Mouse (Mus musculus): Measurements from ENCODE around the gene Capn10. TPM values are rescaled to one million over a fixed set of nuclear protein-coding genes. Genes with fewer than 3 reads are reported as not detected.
"Not testable (repeated sequence)": the region's sequence is repeated elsewhere in the genome, so short reads cannot be mapped to it uniquely, and the experiment has no call there.

Capn10 gene
- total and polyA plus RNA-seq, 3 experiments: 11.9 to 16.1 (median 15.9) TPM

GRCm38 (mm10) chr1:92958999-92959398 is 24.8 kb downstream of the Capn10 start:
- H3K9ac ChIP-seq (ENCODE audit: insufficient read depth, low read depth): no peak overlapping the region
- H3K4me1 ChIP-seq (ENCODE audit: control insufficient read depth in 1 of 2, insufficient read depth in 2 of 2): peaks cover 5 to 16% of the 10 kb centered on the region in 2 experiments
- in situ Hi-C loops (cut with MboI; ENCODE audit: low pct_ligation_motif_present, low pct_unique_long_range_greater_than_20kb, low sequenced_read_pairs): loop anchor here (5.0 kb wide), 1 partner anchor 53 kb away; no protein-coding TSS in a partner anchor
- TF ChIP-seq ZC3H11A (IDR thresholded peaks at IDR 0.05; ENCODE audit: low read depth, low read length): no peak
- dilution Hi-C loops (cut with MboI; ENCODE audit: extremely low pct_ligation_motif_present, extremely low pct_unique_long_range_greater_than_20kb, low sequenced_read_pairs): no loop called here
- H3K27ac ChIP-seq (ENCODE audit: insufficient read depth, low read depth): no peak overlapping the region
- H3K4me3 ChIP-seq (replicated peaks in 1 of 3; ENCODE audit: low read depth in 2 of 3, low read length in 2 of 3, poor library complexity in 1 of 3): no peak overlapping the region
- H3K79me2 ChIP-seq (replicated peaks; ENCODE audit: control insufficient read depth, extremely low read depth, insufficient read depth, poor library complexity, severe bottlenecking): no peaks in the 10 kb centered on the region
- H3K36me3 ChIP-seq (replicated peaks in 1 of 2; ENCODE audit: control insufficient read depth in 1 of 2, insufficient read depth in 1 of 2, low read length in 1 of 2): no peaks in the 10 kb centered on the region
- DNase-seq (ENCODE audit: extremely low read depth): no peak
- H3K9me3 ChIP-seq (replicated peaks; ENCODE audit: low read length): no peaks in the 10 kb centered on the region
- H3K4me2 ChIP-seq (ENCODE audit: insufficient read depth, low read depth, poor library complexity, severe bottlenecking): no peak overlapping the region
- no peaks in the 10 kb centered on the region for H3K27me3 ChIP-seq (replicated peaks)

DNA sequence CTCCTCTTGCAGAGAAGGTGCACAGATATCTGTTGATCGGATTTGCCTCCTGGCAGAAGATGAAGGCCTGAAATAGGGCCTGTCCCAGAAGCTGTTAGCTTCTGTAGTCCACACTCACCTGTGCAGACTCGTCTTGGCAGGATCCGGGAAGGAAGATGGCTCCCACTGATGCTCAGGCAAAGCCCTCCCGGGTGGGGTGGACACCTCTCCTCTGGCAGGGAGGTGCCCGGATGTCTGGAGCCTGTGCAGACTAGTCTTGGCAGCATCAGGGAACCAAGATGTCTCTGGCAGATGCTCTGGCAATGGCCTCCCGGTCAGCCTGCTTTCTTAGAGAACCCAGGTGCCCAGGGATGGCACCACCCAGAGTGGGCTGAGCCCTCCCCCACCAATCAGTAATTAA is 36.6 kb downstream of the Capn10 start:
- H3K27ac ChIP-seq (ENCODE audit: insufficient read depth, low read depth); dilution Hi-C loops (cut with MboI; ENCODE audit: extremely low pct_ligation_motif_present, extremely low pct_unique_long_range_greater_than_20kb, low sequenced_read_pairs); H3K27me3 ChIP-seq (replicated peaks); H3K79me2 ChIP-seq (replicated peaks; ENCODE audit: control insufficient read depth, extremely low read depth, insufficient read depth, poor library complexity, severe bottlenecking); H3K36me3 ChIP-seq (replicated peaks in 1 of 2; ENCODE audit: control insufficient read depth in 1 of 2, insufficient read depth in 1 of 2, low read length in 1 of 2); H3K4me2 ChIP-seq (ENCODE audit: insufficient read depth, low read depth, poor library complexity, severe bottlenecking); H3K9ac ChIP-seq (ENCODE audit: insufficient read depth, low read depth); in situ Hi-C loops (cut with MboI; ENCODE audit: low pct_ligation_motif_present, low pct_unique_long_range_greater_than_20kb, low sequenced_read_pairs); DNase-seq (ENCODE audit: extremely low read depth); H3K4me3 ChIP-seq (replicated peaks in 1 of 3; ENCODE audit: low read depth in 2 of 3, low read length in 2 of 3, poor library complexity in 1 of 3); H3K9me3 ChIP-seq (replicated peaks; ENCODE audit: low read length): not testable (repeated sequence)
- peaks cover 14 to 38% of the 10 kb centered on the region in 2 experiments for H3K4me1 ChIP-seq (ENCODE audit: control insufficient read depth in 1 of 2, insufficient read depth in 2 of 2)

DNA sequence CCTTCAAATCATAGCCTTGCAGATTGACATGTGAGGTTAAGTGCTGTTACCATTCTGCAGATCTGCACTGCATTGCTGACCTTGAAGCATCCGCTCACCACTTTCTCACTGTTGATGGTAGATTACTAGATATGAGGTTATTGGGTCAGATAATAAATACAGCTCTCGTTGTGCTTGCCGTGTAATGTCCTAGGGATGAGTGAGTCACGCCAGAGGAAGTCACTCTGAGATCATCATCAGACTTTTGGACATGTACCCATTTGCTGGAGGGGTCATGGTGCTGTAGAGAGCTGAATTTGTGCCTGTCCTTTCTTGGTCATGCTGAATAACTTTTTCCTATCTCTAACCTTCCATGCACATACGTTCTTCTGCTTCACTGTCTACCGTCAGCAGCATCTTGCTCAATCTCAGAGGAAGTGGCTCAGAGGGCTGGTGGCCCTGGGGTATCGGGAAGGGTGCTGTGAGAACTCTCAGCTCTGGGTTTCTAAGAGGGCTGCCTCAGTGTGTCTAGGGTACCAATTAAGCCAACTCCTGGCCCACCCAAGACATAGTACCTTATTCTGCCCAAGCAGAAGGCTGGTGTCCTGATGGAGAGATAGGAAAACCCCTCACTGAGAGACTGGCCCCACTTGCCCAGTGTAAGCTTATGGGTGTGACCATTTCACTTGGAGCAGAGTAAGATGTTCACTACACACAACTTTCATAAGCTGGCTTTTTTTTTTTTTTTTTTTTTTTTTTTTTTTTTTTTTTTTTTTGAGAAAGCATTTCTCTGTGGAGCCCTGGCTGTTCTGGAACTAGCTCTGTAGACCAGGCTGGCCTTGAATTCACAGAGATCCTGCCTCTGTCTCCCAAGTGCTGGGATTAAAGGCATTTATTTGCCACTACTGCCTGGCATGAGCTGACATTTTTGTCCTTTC is 38.0 kb downstream of the Capn10 start:
- H3K4me1 ChIP-seq (ENCODE audit: control insufficient read depth in 1 of 2, insufficient read depth in 2 of 2): peaks cover 26 to 52% of the 10 kb centered on the region in 2 experiments

DNA sequence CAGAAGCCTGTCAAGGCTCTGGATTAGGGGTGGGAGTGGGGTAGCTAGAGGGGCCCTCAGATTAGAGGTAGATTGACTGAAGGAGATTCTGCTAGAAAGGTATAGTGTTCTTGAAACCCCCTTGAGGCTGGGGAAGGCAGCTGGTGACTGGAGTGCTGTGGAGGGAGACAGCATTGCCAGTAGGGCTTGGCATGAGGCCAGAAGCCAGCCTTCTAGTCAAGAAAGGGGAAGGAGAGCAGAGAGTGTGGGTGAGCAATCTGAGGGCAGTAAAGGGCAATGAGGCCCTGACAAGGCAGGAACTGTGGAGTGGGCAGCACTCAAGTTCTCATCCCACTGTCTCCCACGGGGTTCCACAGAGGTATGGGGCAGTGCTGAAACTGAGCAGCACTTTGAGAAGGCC is 38.7 kb downstream of the Capn10 start:
- Histone ChIP-seq H3K79me2 (replicated peaks; ENCODE audit: control insufficient read depth, extremely low read depth, insufficient read depth, poor library complexity, severe bottlenecking) (no peaks in the 10 kb centered on the region), H3K4me2 (ENCODE audit: insufficient read depth, low read depth, poor library complexity, severe bottlenecking) (no peak overlapping the region), H3K4me3 (replicated peaks in 1 of 3; ENCODE audit: low read depth in 2 of 3, low read length in 2 of 3, poor library complexity in 1 of 3) (no peak overlapping the region), H3K9ac (ENCODE audit: insufficient read depth, low read depth) (no peak overlapping the region), H3K27me3 (replicated peaks) (no peaks in the 10 kb centered on the region), H3K4me1 (ENCODE audit: control insufficient read depth in 1 of 2, insufficient read depth in 2 of 2) (peaks cover 32 to 59% of the 10 kb centered on the region in 2 experiments), H3K36me3 (replicated peaks in 1 of 2; ENCODE audit: control insufficient read depth in 1 of 2, insufficient read depth in 1 of 2, low read length in 1 of 2) (no peaks in the 10 kb centered on the region), H3K27ac (ENCODE audit: insufficient read depth, low read depth) (no peak overlapping the region), H3K9me3 (replicated peaks; ENCODE audit: low read length) (no peaks in the 10 kb centered on the region)
- dilution Hi-C loops (cut with MboI; ENCODE audit: extremely low pct_ligation_motif_present, extremely low pct_unique_long_range_greater_than_20kb, low sequenced_read_pairs): no loop called here
- in situ Hi-C loops (cut with MboI; ENCODE audit: low pct_ligation_motif_present, low pct_unique_long_range_greater_than_20kb, low sequenced_read_pairs): no loop called here
- no peak for TF ChIP-seq ETS1 (conservative IDR thresholded peaks at IDR 0.05; ENCODE audit: low read depth, low read length)
- TF ChIP-seq E2F4 (IDR thresholded peaks at IDR 0.05; ENCODE audit: insufficient replicate concordance, low read depth, low read length): no peak
- TF ChIP-seq KAT2A (IDR thresholded peaks at IDR 0.05; ENCODE audit: insufficient replicate concordance, low read length): no peak
- no peak for TF ChIP-seq POLR2AphosphoS2 (IDR thresholded peaks at IDR 0.05; ENCODE audit: low read depth, low read length)
- no peak for TF ChIP-seq MEF2A (IDR thresholded peaks at IDR 0.05; ENCODE audit: borderline replicate concordance, low read depth, low read length)
- TF ChIP-seq BHLHE40 (IDR thresholded peaks at IDR 0.05; ENCODE audit: low read depth, low read length): no peak
- TF ChIP-seq USF1 (IDR thresholded peaks at IDR 0.05; ENCODE audit: low read depth, low read length): no peak
- no peak for TF ChIP-seq ELF1 (IDR thresholded peaks at IDR 0.05; ENCODE audit: low read depth, low read length)
- no peak for TF ChIP-seq MYC (IDR thresholded peaks at IDR 0.05; ENCODE audit: low read depth, low read length)
- no peak for TF ChIP-seq GABPA (IDR thresholded peaks at IDR 0.05; ENCODE audit: insufficient replicate concordance, low read depth, low read length)
- no peak for TF ChIP-seq ZC3H11A (IDR thresholded peaks at IDR 0.05; ENCODE audit: low read depth, low read length)
- DNase-seq (ENCODE audit: extremely low read depth): no peak

More for the DNA sequence above, 38.0 kb downstream of the Capn10 start:
- Histone ChIP-seq H3K27ac (ENCODE audit: insufficient read depth, low read depth) (no peak overlapping the region), H3K79me2 (replicated peaks; ENCODE audit: control insufficient read depth, extremely low read depth, insufficient read depth, poor library complexity, severe bottlenecking) (no peaks in the 10 kb centered on the region), H3K4me3 (replicated peaks in 1 of 3; ENCODE audit: low read depth in 2 of 3, low read length in 2 of 3, poor library complexity in 1 of 3) (no peak overlapping the region), H3K9me3 (replicated peaks; ENCODE audit: low read length) (no peaks in the 10 kb centered on the region), H3K9ac (ENCODE audit: insufficient read depth, low read depth) (no peak overlapping the region), H3K4me2 (ENCODE audit: insufficient read depth, low read depth, poor library complexity, severe bottlenecking) (no peak overlapping the region), H3K27me3 (replicated peaks) (no peaks in the 10 kb centered on the region), H3K36me3 (replicated peaks in 1 of 2; ENCODE audit: control insufficient read depth in 1 of 2, insufficient read depth in 1 of 2, low read length in 1 of 2) (no peaks in the 10 kb centered on the region)
- DNase-seq (ENCODE audit: extremely low read depth): no peak
- dilution Hi-C loops (cut with MboI; ENCODE audit: extremely low pct_ligation_motif_present, extremely low pct_unique_long_range_greater_than_20kb, low sequenced_read_pairs) (no loop called here), in situ Hi-C loops (cut with MboI; ENCODE audit: low pct_ligation_motif_present, low pct_unique_long_range_greater_than_20kb, low sequenced_read_pairs) (no loop called here)
- TF ChIP-seq ZNF384 (IDR thresholded peaks at IDR 0.05; ENCODE audit: low read depth, low read length) (peak; percentile 87), PAX5 (IDR thresholded peaks at IDR 0.05; ENCODE audit: low read length) (no peak), CHD1 (IDR thresholded peaks at IDR 0.05; ENCODE audit: low read depth, low read length) (no peak), EP300 (IDR thresholded peaks at IDR 0.05; ENCODE audit: low read length) (peak; percentile 45), ETS1 (conservative IDR thresholded peaks at IDR 0.05; ENCODE audit: low read depth, low read length) (no peak), NELFE (IDR thresholded peaks at IDR 0.05; ENCODE audit: low read depth, low read length) (no peak)

Measured in CH12.LX (cell line).